Mouse (Mus musculus): Measurements from ENCODE around the gene Pus3.
"Not testable (repeated sequence)": the region's sequence is repeated elsewhere in the genome, so short reads cannot be mapped to it uniquely, and the experiment has no call there.

Gene Pus3

DNA sequence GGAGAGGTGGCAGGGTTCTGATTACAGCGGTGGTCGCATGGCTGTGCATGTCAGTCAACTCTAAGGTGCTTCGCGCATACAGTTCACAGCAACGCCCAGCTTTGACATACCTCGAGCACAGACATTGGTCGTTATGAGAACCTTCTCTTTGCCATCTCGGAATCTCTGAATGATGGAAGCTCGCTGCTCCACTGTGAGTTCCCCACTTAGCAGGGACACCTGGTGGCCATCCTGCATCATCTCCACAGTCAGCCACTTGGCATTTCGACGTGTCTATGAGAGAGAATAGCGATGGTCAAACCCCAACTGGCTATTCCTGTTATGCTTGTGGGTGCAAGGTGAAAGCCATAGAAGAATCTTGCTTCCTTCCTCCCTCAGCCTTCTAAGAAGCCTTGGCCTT, 12.7 kb upstream of the Pus3 start:
- DNase-seq (ENCODE audit: low read depth, low spot score), result no peak

DNA sequence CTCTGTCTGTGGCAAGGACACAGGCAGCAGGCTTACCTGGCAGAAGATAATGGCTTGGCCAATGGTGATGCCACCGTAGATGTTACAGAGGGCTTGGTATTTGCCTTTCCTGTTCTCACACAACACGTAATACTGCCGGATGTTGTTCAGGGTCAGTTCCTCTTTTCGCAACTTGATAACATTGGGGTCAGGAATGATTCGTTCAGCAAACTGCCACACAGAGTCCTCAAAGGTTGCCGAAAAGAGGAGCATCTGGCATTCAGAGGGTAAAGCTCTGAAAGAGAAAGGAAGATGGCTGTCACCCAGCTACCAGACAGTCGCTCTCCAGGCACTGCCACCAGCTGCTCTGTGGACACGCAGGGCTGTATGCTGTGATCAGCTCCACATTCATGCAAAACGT, 11.7 kb upstream of the Pus3 start:
- no peak for DNase-seq (ENCODE audit: low read depth, low spot score)

DNA sequence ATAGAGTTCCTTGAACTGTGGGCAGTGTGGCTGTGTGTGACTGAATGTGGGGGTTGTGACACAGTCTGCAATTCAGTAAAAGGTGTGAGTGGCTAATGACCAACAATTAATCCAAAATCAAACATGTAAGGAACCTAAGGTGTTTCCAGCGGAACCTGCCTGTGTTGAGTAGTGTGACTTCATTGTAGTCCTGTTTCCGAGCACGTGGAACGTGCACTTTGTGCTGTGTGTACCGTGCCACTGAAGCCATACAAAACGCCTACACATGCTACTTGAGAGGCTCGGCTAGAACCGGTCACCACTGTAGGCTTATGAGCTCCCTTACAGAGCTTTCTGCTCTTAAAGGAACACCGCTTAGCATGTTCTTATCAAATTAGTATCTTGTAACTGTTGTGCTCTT, 9.9 kb upstream of the Pus3 start:
- DNase-seq (ENCODE audit: low read depth, low spot score), result no peak

DNA sequence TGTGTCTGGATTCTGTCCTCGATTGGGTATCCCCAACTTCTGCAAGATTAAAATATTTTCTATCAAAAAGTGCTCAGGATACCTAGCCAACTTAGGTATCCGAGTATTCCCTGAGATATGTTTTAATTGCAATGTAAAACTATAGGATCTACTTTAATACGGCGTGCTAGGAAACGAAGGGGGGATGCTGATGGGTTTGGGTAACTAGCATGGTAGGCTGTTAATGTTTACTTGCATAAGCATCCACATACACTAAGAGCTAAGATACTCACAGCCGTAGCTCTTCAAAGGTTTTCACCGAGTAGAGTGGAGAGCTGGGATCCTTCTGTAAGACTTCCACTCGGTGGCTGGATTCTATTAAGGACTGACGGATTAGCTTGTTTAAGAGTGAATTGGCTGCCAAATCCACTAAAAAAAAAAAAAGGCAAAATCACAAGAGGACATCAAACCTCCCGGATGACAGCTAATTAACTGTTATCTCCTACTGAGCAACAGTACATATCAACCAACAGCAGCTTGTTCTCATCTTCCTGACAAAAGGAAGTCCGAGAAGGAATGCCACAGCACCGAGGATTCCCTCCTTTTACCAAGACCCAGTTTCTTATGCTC, 1.8 kb upstream of the Pus3 start:
- no peak for DNase-seq (ENCODE audit: low read depth, low spot score)

DNA sequence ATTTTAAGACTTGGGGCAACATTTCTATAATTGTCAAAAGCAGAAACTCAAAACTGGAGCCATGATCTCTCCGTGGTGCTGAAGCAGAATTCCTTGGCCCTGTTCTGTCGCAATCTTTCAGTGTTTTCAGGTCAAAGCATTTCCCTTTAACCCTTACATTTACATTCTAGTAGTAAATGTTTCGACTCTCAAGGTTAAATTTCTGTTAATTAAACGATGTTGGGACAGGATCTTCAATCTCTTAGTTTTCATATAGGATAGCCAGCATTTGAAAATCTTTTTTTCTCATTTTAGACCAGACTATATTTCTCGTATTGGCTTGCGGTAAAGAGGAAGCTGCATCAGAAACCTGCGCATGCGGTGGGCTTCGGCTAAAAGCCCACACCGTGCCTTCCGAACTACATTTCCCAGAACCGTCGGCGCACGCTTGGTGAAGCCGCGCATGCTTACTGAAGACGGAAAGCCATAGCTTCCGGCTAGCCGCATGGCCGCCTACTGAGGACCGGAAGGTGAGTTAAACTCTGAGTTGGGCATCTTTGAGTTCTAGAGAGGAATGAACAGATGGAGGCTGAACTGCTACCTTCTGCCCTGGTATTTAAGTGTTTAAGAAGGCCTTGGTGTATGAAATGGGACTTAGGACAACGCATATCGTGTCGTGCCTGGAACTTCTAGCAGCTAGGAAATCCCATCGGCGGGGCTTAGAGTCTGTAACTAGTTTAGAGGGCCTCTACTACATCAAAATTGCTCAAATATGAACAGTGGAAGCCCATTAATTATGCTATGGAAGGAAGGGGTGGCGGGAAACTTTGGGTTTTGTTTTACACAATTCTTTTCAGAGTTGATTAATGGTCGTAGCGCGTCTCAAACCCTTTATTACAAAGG, 855 bp downstream of the Pus3 start:
- peak; percentile 29 for DNase-seq (ENCODE audit: low read depth, low spot score)

DNA sequence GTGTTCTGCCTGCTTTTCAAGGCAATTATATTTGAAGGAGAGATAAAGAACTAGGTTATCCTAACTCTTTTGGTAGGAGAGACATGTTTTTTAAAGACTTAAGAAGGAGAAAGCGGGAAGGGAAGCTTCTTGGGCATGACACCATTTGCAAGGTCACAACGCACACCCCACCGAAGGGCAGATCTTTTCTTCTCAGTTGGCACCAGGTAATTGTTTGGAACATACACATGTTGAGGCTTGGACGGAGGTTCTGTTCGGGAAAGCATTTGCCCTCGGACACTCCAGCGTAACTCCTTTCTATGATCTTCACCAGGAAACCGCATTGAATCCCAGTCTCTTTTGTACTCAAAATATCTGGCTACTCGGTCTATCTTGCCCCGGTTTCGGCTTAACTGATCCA, 2.7 kb downstream of the Pus3 start:
- DNase-seq (ENCODE audit: low read depth, low spot score), result no peak

DNA sequence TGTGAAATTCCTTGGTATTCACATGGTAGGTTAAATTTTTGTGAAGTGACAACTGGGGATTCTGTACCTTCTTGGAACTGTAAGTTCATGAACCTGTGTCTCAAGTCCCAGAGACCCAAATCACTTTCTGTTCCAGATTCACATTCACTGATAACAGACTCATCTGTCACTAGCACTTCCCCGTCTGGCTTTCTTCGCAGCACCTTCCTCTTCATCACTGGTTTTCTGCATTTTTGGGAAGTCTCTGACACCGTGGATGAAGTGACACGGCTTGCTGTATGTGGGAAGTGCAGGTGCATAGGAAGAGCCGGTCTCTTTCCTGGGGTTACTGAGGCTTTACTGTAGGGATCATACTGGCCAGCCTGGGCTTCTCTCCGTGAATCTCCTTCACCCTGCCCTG, 3.2 kb downstream of the Pus3 start:
- no peak for DNase-seq (ENCODE audit: low read depth, low spot score)

DNA sequence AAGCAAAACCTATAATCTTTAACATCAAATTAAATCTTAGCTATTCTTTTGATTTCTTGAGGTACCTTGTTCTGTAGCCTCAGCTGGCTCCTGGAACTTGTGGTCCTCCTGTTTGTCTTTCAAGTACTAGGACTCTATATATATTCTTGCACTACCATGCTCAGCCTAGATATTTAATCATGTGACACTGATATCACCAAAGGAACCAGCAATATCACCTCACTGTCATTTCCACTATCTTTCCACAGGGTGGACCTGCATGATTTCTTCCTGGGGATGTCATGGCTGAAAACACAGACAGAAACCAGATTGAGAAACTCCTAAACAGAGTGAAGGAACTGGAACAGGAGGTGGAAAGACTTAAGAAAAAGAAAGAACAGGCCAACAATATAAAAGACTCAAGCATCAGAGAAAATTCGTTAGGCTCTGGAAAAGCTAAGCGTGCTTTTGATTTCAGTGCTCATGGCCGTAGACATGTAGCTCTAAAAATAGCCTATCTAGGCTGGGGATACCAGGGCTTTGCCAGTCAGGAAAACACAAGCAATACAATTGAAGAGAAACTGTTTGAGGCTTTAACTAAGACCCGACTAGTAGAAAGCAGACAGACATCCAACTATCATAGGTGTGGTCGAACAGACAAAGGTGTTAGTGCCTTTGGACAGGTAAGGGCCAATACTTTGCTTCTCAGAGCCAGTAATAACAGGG, 6.3 kb downstream of the Pus3 start:
- DNase-seq (ENCODE audit: low read depth, low spot score), result no peak

DNA sequence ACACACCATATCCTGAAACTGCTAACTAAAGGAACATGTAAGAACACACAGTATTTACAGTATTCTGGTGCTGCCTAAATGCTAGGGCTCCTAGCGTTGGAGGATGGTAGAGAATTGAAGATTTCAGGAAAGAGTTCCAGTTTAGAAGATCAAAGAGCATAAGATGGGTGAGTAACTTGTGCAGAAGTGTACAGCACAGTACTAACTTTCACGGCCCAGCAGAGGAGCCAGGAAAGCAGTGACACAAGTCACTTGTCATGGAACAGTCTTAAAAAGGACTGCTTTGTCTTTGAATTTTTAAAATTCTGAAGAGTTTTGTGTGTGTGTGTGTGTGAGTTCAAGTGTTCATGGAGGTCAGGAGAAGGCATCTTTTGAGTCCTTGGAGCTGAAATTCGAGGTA, 9.6 kb downstream of the Pus3 start:
- no peak for DNase-seq (ENCODE audit: low read depth, low spot score)

DNA sequence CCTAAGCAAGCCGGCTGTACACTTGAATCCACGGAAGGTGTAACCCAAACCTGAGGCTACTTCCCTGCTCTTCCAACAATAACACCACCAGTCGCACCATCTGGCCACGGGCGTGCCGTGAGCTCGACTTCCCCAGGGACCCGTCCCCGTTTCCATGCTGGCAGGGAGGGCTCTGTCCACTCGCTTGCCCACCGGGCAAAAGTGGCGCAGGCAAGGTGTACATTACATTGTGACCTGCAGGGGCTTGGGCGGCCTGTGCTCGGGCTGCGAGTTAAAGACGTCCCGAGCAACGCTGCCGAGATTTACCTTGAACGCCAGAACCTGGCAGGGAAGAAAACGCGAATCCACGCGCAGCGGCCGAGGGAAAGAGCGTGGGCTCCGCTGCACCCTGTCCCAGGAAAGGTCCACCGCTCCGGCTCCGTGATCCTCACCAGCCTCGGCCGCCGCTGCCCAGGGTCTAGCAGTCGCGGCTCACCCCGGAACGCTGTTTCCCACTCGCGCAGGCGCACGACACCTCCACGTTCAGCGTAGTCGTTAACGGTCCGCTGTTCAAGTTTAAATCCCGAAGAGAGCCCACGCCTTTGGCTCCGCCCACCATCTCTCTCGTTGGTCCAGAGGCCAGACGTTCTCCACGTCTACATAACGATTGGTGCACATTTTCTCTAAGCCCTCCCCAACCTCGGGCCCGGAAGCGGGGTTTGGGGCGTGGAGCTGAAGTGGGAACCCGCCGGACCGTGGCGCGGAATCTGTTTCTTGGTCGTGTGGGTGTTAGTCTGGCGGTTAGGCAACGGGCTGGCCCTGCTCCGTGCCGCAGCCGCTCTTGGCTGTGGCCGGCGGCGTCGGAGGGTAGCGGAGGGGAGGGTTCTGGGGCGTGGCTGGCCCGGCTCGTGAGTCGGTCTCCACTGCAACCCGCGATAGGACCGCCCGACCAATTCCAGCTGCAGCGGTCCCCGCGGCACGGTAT, 11.5 kb downstream of the Pus3 start, which contains the start of the genes Pate2 and Hyls1:
Gene Pate2, plus strand, starts transcription at position 714 of the 964 bp plus-strand sequence.
Gene Hyls1, minus strand, starts transcription at position 828 of the 964 bp plus-strand sequence.
- DNase-seq (ENCODE audit: low read depth, low spot score), result peak; percentile 96

DNA sequence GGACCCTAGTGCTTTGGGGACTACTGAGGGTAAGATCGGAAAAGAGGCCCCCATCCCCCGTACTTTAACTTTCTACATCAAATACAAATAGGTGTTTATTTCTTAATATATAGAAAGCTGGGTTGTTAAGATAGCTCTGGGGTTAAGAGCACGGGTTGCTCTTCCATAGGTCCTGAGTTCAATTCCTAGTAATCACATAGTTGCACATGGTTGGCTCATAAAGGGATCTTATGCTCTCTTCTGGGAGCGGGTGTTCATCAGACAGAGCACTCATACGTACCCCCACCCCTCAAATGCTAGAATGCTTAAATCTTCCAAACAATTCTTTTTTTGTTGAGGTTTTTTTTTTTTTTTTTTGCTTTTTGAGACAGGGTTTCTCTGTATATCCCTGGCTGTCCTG, 12.3 kb downstream of the Pus3 start:
- peak; percentile 19 for DNase-seq (ENCODE audit: low read depth, low spot score)

DNA sequence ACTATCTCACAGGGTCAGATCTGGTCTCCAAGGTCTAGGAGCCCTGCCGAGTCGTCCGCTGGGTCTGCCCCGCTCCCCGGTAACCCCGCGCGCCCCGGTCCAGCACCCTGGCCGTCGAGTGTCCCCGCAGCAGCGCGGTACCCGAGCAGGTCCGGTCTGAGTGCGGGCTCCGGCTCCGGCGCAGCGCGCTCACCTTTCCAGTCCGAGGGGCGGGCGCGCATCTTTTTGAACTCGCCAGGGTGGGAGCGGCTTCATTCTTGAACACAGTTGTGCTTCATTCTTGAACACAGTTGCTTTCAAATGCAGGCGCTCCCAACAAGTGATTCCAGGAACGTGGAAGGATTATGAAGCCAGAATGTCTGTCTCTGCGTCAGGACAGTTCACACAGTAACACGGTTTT, 16.0 kb downstream of the Pus3 start:
- no peak for DNase-seq (ENCODE audit: low read depth, low spot score)

DNA sequence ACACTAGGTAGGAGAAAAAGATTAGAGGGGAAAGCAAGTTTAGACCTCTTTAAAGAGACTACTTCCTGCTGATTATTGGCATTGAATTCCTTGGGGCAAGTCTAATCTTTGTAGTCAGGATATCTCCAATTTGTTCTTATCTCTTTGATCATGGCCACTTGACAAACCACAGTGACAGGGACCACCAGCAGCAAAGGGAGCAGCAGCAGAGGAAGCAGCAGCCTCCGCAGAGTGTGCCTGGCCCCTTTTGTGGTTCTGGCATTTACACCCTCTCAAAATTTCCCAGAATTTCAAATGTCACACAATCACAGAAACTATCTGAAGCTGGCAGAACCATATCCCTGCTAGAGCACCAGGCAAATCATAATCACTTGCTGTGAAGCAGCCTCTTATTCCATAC, 29.3 kb downstream of the Pus3 start:
- DNase-seq (ENCODE audit: low read depth, low spot score), result no peak

DNA sequence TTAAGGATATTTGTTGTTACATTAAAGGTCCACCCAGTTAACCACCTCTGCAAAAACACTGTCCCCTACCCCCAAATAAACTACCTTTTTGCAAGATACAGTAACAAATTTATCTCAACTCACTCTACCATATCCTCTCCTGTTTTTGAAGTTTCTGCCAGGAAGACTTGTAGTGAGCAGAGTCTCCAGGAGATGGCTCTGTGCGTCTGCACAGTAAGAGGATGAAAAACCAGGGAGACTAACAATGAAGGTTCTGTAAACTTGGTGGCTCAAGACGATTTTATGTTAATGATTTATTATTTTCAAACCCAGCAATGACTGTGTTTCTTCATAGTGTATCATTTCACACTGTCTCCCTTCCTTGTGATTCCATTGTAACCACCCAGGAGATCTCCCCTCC, 34.5 kb downstream of the Pus3 start:
- DNase-seq (ENCODE audit: low read depth, low spot score), result no peak

DNA sequence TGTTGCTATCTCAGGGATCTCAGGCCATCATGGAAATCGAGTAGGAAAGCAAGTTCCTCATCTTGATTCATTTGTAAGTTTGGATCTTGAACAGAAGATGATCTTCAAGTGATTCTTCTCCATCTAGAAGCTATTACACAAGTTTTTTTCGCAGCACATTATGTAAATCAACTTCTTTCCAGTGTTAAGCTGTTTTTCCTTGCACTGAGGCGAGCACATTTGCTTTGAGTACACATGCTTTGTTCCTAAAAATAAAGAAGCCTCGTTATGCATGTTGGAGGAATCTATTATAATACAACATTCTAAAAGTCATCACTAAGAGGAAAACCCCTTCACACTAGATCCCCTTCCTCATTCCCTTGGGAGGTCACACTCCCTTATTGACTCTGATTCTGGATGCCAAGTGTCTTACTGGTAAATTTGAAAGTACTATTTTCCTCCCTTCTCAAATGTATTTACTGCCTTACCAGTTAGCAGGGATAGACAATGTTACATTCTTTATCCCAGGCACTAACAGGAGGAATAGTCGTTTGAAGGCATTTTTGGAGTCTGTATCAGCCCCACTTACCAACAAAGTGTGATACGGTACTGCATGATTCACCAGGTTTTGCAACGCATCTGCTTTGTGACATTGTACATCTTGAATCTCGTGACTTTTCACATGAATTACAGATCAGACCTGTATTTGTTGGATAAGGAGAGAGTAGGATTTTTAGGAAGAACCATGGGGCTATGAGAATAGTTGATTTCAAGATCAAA, 49.4 kb downstream of the Pus3 start:
- DNase-seq (ENCODE audit: low read depth, low spot score), result no peak

DNA sequence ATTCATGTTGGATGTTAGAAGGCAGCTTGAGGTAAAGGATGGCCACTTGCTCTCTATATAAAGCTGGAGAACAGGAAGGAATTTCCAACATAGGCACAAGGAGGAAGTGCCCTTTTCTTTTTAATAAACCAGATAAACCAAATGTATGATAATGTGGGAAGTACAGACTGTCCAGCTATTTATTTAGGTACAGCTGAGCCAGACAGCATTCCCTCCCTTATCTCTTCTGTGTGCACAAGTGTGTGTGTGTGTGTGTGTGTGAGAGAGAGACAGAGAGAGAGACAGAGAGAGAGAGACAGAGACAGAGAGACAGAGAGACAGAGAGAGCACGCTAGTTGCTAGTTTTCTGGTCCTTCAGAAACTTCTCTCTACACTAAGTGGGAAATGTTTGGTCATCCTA, 53.4 kb downstream of the Pus3 start, which contains the start of gene Pate4:
Gene Pate4, minus strand, starts transcription at position 101 of the 400 bp plus-strand sequence.
- no peak for DNase-seq (ENCODE audit: low read depth, low spot score)

DNA sequence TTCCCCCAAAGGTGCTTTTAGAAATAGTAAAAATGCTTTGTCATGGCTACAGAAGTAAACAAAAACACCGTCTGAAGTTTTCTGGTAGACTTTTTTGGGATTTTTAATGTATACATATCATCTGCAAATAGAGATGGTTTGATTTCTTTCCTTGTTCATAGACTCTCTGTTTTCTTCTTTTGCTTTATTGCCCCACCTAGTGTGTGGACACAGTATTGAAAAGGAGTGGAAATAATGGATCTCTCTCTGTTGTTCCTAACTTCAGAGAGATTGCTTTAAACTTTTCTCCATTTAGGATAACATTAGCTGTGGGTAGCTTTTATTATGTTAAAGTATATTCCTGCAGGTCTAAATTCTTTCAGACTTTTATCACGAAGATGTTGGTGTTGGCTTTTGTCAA, 55.6 kb downstream of the Pus3 start:
- DNase-seq (ENCODE audit: low read depth, low spot score), result no peak

DNA sequence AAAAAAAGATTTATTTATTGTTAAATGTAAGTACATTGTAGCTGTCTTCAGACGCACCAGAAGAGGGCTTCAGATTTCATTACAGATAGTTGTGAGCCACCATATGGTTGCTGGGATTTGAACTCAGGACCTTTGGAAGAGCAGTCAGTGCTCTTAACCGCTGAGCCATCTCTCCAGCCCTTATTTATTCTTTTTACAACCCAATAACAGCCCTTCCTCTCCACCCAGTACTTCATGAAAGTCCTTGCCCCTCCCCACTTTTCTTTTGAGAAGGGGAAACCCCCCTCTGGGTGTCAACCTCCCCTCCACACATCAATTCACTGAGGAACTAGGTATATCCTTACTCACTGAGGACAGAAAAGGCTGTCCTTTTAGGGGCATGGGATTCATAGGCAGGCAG, 58.4 kb downstream of the Pus3 start:
- not testable (repeated sequence) for DNase-seq (ENCODE audit: low read depth, low spot score)
